Mouse (Mus musculus): ENCODE measurements around the gene Rundc3a.

DNA sequence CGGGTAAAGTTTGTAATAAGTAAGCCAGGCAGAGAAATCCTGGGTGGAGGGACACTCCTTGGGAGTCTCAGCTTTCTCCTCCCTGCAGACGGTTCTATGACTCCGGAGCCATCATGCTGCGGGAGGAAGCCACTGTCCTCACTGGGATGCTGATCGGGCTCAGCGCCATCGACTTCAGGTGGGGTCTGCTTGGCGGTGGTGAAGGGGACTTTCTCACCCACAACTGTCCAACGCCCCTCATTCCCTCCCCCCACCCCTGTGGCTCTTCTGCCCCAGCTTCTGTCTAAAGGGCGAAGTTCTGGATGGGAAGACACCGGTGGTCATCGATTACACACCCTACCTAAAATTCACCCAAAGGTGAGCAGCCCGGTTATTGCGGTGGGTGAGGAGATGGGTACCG is 5.9 kb downstream of the Rundc3a start:
- TF ChIP-seq POLR2A (IDR thresholded peaks at IDR 0.05; ENCODE audit: borderline replicate concordance, control insufficient read depth, low read depth, low read length): no peak
- TF ChIP-seq CTCF (IDR thresholded peaks at IDR 0.05; ENCODE audit: control insufficient read depth, insufficient read depth, low read length): no peak
